Mouse (Mus musculus) Patski (cell line): ENCODE measurements around the gene Ecsit. TPM values are rescaled to one million over a fixed set of nuclear protein-coding genes. Genes with fewer than 3 reads are reported as not detected.
A peak's percentile ranks its signal among the peaks of the same experiment; 100 is the strongest.

Experiments used
- ATAC-seq: fragments of 100-300 bp; one replicate; pipeline ENCODE4 v1.8.0; 2021
- CTCF ChIA-PET: fragments of 350-600 bp; sonication (Branson Sonifier 250); formaldehyde crosslinking; loops from one replicate; lab custom pipeline; 2022; ENCODE audit warnings: inconsistent platforms; lab: Charles Lee
- POLR2A ChIA-PET: fragments of 350-600 bp; sonication (Branson Sonifier 250); formaldehyde crosslinking; loops from one replicate; lab custom pipeline; 2022; ENCODE audit warnings: antibody characterized with exemption, inconsistent platforms; lab: Charles Lee
- DNase-seq: peaks from one replicate; pipeline ENCODE4 v3.0.0-alpha.2; 2011; ENCODE audit warnings: low read depth, low spot score
- H3K27me3 ChIP-seq: fragments of 371-371 bp; one replicate; pipeline ENCODE4 v1.5.1; 2021
- CTCF ChIP-seq: fragments of 100-300 bp; IDR thresholded peaks from one replicate; pipeline ENCODE4 v1.5.1; 2021
- in situ Hi-C: fragments of 300-500 bp; cut with MboI; formaldehyde crosslinking; loops from 3 replicates; pipeline ENCODE4 v1.11.1; 2018; ENCODE audit warnings: low pct_unique_long_range_greater_than_20kb, mixed read lengths
- polyA plus RNA-seq: library from polyadenylated mRNA; unstranded; gene quantifications from one replicate; pipeline ENCODE4 v1.2.3, GENCODE M21; 2021

Gene Ecsit
- 44.3 TPM for polyA plus RNA-seq

GRCm38 (mm10) chr9:22085022-22085834, at the start of gene Ecsit:
Gene Ecsit, minus strand, starts transcription at chr9:22085438.
- no peaks in the 10 kb centered on the region for H3K27me3 ChIP-seq
- TF ChIP-seq CTCF, result no peak
- DNase-seq (no peak), ATAC-seq (peak; percentile 99)
- in situ Hi-C loops, result no loop called here
- ChIA-PET POLR2A (interaction anchor here (0.6 to 1.0 kb wide), 6 partner anchors 14 to 1073 kb away, joined by 3 to 5 read pairs (median 3); no protein-coding TSS in a partner anchor), CTCF (interaction anchor here (0.6 to 1.2 kb wide), 4 partner anchors 11 to 33 kb away, joined by 3 to 4 read pairs (median 3); no protein-coding TSS in a partner anchor)

GRCm38 (mm10) chr9:22134246-22134890, 49.1 kb upstream of the Ecsit start:
- ChIA-PET CTCF (interaction anchor here (2.2 kb wide), 1 partner anchor 68 kb away, joined by 6 read pairs; no protein-coding TSS in a partner anchor), POLR2A (no interaction called here)
- no peak for TF ChIP-seq CTCF
- no peak for ATAC-seq
- in situ Hi-C loops, result no loop called here
- no peaks in the 10 kb centered on the region for H3K27me3 ChIP-seq
- DNase-seq, result no peak

- ATAC-seq, result no peak
- in situ Hi-C loops, result no loop called here
- POLR2A ChIA-PET, result no interaction called here
These were observed 47.0 kb upstream of the Ecsit start for GRCm38 (mm10) chr9:22132220-22132619.

GRCm38 (mm10) chr9:22131226-22131981, 46.2 kb upstream of the Ecsit start:
- ChIA-PET CTCF (no interaction called here), POLR2A (no interaction called here)
- no peak for TF ChIP-seq CTCF
- no peak for ATAC-seq
- in situ Hi-C loops, result no loop called here
- DNase-seq, result no peak
- H3K27me3 ChIP-seq, result no peaks in the 10 kb centered on the region

More at GRCm38 (mm10) chr9:22132220-22132619, 47.0 kb upstream of the Ecsit start:
- CTCF ChIA-PET, result no interaction called here
- no peak for DNase-seq
- no peak for TF ChIP-seq CTCF
- H3K27me3 ChIP-seq, result no peaks in the 10 kb centered on the region

- ATAC-seq (no peak), DNase-seq (no peak)
- in situ Hi-C loops, result no loop called here
- TF ChIP-seq CTCF, result no peak
- POLR2A ChIA-PET, result no interaction called here
- CTCF ChIA-PET, result interaction anchor here (0.9 to 1.3 kb wide), 3 partner anchors 13 to 59 kb away, joined by 3 to 4 read pairs (median 3); no protein-coding TSS in a partner anchor
- peaks cover 6% of the 10 kb centered on the region for H3K27me3 ChIP-seq
These were observed 40.2 kb upstream of the Ecsit start for GRCm38 (mm10) chr9:22125246-22126027.

- peaks cover 6% of the 10 kb centered on the region for H3K27me3 ChIP-seq
- in situ Hi-C loops, result no loop called here
- ATAC-seq, result no peak
- TF ChIP-seq CTCF, result no peak
- ChIA-PET CTCF (interaction anchor here (1.3 kb wide), 1 partner anchor 58 kb away, joined by 4 read pairs; no protein-coding TSS in a partner anchor), POLR2A (no interaction called here)
- no peak for DNase-seq
These were observed 38.9 kb upstream of the Ecsit start for GRCm38 (mm10) chr9:22124169-22124568.

GRCm38 (mm10) chr9:22123069-22123609, 37.9 kb upstream of the Ecsit start:
- peaks cover 6% of the 10 kb centered on the region for H3K27me3 ChIP-seq
- ATAC-seq (no peak), DNase-seq (no peak)
- in situ Hi-C loops, result no loop called here
- POLR2A ChIA-PET, result no interaction called here
- CTCF ChIA-PET, result no interaction called here
- no peak for TF ChIP-seq CTCF

GRCm38 (mm10) chr9:22122005-22122404, 36.8 kb upstream of the Ecsit start:
- ChIA-PET POLR2A (no interaction called here), CTCF (interaction anchor here (0.8 kb wide), 1 partner anchor 21 kb away, joined by 3 read pairs; no protein-coding TSS in a partner anchor)

GRCm38 (mm10) chr9:22121545-22121944, 36.3 kb upstream of the Ecsit start:
- in situ Hi-C loops, result no loop called here
- ATAC-seq (no peak), DNase-seq (no peak)
- TF ChIP-seq CTCF, result no peak
- POLR2A ChIA-PET, result interaction anchor here (0.7 kb wide), 1 partner anchor 14 kb away, joined by 3 read pairs; no protein-coding TSS in a partner anchor
- CTCF ChIA-PET, result interaction anchor here (0.8 to 1.4 kb wide), 3 partner anchors 21 to 22 kb away, joined by 3 to 5 read pairs (median 4); no protein-coding TSS in a partner anchor
- H3K27me3 ChIP-seq, result peaks cover 6% of the 10 kb centered on the region

More at GRCm38 (mm10) chr9:22122005-22122404, 36.8 kb upstream of the Ecsit start:
- ATAC-seq (no peak), DNase-seq (no peak)
- no peak for TF ChIP-seq CTCF
- in situ Hi-C loops, result no loop called here
- peaks cover 6% of the 10 kb centered on the region for H3K27me3 ChIP-seq
